Mouse (Mus musculus) lung, postnatal 25 days (tissue): ENCODE measurements around the gene Tmem72.

Experiments used
- DNase-seq: peaks from one replicate; pipeline ENCODE4 v3.0.0; 2022; ENCODE audit warnings: low spot score

Tmem72 gene

DNA sequence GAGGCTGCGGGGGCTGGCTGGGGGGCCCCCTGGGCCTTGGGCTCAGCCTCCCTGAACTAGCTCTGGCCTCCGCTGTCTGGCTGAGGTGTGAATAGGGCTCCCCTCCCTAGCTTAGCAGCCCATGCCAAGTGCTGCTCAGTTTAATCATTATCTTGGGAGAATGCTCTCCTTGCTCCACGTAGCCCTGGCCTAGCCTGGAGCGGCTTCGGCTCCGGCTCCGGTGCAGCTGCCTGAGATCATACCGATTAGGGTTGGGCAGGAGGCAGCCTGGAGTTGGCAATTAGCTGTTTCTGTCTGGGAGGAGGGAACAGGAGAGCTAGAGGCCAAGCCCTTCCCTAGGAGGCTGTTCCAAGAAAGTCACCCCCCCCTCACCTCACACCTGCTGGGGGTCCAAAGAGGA is at the start of gene Tmem72:
Tmem72 (minus strand) TSS at position 248 of the 400 bp plus-strand sequence.
- DNase-seq = no peak

DNA sequence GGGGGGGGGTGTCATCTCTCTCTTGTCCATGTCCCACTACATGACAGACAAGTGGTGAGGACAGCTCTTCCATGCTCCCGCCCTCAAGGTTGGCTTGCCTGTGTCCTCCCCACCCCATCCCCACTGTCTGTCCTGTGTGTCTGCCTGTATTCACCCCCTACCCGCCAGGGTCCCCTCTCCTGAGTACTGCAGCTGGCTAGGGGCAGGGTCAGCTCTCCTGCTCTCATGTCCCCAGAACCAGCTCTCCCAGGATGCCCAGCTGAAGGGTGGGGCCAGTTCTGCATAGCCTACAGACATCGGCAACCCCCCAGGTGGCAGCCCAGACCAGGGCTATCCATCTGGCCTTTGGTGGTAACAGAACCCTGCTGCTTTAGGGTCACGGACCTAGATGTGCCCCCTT is 47.8 kb upstream of the Tmem72 start:
- DNase-seq = no peak

DNA sequence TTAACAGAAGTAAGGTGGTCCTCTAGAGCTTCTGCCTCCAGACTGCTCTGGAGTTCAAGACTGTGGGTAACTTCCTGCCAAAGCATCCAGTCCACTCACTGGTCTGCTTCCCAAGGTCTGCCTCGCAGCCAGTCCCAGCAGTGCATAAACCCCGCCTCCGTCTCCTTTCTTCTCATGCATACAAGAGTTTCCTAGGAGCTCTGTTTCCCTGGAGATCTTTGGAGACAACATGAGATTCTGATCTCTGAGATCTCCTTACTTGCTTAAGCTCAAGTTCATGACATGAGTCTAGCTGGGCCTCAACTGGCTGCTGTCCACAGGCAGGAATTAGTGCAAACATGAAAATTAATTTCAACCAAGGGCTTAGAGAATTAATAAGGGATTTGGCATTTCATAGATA is 45.6 kb upstream of the Tmem72 start:
- DNase-seq = no peak

DNA sequence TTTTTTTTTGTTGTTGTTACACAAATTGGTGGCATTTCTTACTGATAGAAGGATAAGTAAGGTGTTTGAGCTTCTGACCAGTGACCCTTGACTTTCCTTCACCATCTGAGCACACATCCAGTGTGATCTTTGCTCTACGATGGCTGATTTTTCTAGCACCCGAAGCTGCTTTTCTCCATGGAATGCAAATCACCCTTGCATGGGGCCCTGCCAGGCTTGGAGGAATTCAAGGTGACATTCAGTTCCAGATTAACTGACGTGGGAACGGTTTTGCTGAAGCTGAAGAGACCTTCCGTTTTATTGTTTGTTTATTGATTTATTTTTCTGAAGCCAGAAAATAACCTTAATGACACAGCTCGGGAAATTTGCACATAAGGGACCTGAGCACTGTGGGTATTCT is 43.5 kb upstream of the Tmem72 start:
- no peak for DNase-seq

DNA sequence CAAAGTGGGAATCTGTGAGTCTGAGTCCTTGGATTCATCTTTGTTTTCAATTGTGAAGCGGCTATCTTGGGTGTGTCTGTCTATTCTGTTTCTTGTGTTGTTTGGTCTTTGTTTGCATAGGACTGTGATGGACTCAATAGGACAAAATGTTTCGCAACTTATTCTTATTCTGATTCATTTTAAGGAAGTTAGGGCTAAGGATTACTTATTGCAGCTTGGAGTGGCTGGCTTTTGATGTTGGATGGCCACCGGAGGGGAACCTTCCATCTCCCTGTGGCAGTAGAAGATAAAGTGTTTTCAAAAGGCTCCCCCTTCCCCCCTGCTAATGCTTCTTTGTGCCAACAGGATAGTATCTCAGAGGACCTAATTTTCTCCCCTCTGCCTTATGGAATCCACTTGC is 39.7 kb upstream of the Tmem72 start:
- no peak for DNase-seq

DNA sequence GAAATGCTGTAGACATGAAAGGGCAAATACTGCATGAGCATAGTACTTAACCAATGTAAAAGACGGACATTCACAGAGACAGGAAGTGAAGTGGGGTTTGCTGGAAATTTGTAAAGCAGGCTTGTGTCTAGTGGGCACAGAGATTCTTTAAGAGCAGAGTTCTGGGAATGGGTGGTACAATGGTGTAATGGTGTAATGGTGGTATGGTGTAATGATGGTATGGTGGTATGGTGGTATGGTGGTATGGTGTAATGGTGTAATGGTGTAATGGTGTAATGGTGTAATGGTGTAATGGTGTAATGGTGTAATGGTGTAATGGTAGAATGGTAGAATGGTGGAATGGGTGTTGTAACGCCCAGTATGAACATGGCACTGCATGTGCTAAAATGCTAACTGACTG is 21.3 kb upstream of the Tmem72 start:
- no peak for DNase-seq

DNA sequence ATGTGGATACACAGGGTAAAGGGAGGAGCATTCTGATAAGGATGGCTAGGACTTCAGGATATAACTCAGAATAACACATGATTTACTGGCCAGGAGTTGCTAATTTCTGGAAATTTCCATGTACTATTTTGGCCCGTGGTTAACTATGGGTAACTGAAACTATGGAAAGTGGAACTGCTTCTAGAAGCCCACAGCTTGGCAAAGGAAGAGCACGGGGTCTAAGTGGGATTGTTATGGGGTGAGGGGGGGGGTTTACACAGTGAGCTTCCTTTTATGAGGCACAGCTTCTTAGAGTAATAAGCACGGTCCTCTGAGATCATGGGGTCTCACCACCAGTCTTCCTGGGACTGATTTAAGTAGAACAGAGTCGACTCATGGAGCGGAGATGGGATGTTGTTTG is 18.6 kb upstream of the Tmem72 start:
- no peak for DNase-seq

DNA sequence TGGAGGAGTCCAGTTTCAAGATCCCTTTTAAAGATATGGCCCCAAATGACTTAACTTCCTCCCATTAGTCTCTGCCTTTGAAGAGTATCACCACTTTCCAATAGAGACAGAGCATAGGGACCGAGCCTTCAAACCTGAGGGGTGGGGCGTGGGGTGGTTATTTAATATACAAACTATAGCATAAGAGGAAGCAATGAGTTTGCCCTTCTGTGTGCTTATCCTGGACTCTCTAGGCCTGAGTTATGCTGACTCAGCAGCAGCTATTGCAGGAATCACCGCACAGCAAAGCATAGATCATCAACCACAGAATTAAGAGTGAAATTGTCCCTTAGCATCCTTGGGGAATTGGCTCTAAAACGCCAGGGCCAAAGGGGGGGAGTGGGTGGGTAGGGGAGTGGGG is 16.9 kb upstream of the Tmem72 start:
- DNase-seq = no peak

DNA sequence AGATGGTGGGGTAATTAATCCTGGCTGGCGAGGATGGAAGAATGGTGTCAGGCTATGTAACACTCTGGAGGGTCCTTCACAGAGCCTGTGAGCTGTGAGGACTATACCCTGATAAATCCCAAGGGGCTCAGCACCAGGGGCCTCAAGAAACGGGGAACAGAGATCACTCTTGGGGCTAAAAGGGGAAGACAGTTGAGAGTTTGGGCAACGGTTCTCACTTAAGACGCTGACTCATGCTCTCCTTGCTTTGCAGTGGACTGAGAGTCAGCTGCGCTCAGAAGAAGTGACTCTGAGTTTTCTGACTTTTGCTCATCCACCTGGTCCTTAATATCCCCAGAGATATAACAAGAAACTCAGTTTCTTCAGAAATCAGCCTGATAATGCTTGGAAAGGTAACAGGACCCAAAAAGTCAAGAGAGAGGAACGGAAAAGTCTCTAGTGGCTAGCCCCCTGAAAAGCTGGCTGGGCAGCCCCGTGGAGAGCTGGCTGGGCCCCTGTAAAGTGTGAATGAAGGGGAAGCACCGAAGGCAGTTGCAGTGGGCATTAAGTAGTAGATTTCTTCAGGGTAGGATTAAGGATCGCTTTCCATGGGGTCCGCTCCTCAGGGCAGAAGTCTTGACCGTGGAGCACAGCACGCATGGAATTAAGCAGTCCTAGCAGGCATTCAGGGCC is 7.9 kb upstream of the Tmem72 start:
- no peak for DNase-seq

DNA sequence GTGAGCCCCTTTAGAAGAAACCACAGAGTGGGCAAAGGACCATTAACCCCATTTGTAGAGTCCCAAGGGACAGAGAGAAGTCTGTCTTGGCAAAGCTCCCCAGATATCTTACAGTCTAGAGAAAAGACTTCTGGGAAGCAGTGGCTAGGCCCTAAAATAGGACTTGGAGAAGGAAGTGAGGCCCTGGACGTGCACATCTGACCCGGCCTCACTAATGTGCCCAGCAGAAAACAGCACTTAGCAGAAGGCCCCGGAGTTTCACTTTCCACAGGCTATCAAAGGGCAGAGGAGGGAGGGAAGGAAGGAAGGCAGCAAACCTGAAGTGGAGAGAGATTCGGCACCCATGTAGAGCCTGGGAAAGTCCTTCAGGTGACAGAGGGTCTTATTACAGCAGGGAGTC is 2.2 kb upstream of the Tmem72 start:
- no peak for DNase-seq

DNA sequence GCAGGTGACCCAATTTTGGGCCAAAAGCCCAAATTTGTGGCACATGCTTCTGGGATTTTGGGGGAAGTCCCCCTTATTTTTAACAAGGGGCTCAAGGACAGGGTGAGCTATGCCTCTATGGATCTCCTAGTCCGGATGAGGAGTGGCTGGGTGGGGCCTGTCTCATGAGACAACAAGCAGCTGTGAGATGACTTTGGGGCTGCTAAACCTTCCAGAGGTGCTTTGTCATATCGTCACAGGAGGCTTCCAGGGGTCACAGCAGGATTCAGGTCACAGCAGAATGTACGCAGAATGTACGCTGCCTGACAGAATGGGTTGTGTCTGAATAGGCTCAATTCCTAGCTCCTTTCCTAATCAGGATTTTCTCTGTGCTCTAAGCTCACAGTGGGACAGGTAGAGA is 1.6 kb upstream of the Tmem72 start:
- no peak for DNase-seq

DNA sequence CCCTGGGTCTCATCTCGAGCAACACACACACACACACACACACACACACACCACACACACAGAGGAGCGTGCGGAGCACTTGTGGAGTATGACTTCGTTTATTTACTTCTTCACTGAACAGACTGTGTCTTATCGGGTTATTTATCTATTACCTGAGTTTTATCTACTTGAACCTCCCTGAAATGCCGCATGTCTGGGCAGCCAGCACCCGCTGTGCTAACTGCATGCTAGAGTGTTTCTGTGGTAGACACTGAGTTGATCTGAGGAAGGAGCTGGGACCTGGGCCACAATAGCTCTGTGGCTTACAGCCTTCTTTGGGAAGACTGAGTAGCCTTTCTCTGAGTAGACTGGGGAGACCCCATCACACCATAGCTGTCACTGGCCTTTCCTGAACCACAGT is 1.1 kb upstream of the Tmem72 start:
- no peak for DNase-seq

DNA sequence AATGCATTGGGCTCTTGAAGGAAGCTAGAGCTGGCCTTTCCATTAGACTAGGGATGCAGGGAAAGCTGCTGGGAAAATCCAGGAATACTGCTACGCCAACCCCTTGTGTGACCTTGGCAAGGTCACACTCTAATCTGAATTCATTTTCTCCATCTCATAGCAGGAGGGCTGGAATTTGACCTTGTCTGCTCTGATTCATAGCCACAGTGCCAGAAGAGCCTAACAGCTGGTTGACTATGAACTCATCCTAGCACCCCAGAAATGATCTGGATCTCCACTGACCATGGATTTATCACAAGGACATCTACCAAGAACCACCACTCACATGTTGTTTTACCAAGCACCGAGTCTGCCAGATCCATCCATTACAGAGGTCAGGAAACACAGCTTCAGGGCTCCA is 1.5 kb downstream of the Tmem72 start:
- DNase-seq = no peak

DNA sequence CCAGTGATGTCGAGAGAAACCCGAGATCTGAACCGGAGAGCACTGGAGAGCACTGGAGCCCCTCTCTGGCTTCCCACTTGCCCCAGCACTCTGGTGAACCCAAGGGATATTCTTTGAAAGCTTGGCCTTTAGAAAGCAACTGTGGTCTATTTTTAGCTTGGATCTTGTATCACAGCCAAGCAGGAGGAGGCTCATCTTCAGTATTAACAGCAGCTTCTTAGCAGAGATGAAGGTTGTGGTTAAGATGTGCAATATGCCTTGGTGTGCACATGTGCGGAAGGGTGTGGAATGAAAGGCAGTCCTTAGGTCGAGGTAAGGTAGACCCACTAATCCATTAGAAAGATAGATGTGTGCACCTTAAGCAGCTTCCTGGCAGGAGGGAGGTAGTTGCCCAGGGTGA is 2.1 kb downstream of the Tmem72 start:
- no peak for DNase-seq

DNA sequence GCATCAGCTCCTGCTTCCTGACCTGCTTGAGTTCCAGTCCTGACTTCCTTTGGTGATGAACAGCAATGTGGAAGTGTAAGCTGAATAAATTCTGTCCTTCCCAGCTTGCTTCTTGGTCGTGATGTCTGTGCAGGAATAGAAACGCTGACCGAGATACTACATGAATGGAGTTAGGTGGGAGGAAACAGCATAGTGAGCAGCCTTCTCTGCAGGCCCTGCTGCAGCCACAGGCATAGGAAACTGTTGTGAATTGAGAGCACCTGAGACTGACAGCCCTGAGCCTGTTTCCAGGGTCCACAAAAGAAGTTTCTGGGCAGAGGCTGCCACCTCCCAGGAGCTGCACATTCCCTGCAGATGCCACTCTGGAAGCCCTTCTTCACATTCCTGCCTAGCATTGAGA is 2.7 kb downstream of the Tmem72 start:
- no peak for DNase-seq

DNA sequence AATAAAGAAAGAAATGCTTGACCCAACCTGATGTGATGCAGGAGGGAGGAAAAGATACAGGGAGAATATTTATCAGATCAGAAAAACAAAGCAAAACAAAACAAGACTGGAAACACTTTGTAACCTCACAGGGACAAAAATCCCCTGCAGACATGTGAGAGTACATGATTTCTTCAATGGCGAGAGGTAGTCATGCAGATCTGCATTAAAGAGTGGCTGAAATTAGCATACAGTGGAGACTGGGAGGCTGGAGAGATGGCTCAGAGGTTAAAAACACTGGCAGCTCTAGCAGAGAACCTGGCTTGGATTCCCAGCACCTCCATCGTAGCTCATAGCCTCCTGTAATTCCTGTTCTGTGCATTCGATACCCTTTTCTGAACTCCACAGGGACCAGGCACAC is 4.2 kb downstream of the Tmem72 start:
- no peak for DNase-seq

DNA sequence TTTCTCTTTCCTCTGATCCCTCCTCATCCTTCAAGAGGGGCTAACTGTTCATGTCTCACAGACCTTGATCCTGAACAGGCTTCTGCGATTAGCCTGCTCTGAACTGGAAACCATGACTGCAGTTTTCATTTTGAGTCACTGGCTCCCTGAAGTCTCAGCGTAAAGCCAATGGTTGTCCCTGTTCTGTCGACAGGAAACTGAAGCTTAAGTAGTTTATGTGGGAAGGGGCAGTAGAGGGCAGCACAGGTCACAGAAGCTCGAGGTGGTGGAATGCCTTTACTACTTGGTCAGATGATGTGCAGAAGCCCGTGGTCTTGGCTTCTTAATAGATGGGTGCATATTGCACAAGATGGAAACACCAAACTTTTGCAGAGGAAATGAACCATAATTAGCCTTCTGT is 4.7 kb downstream of the Tmem72 start:
- DNase-seq = no peak

DNA sequence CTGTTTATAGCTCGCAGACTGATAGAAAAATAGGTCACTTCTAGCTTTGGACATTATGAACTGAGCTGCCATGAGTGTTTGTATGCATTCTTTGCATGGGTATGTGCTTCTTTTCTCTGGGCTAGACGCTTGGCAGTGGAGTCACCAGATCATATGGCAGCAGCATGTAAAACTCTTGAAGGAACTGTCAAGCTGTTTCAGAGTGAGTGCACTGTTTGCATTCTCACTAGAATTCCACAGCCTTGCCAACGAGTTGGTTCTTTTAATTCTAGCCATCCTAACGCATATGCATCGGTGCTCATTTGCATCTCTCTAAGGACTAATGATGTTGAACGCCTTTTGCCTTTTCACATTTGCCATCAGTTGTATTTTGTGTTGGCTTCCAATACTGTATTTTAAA is 12.4 kb downstream of the Tmem72 start:
- no peak for DNase-seq

DNA sequence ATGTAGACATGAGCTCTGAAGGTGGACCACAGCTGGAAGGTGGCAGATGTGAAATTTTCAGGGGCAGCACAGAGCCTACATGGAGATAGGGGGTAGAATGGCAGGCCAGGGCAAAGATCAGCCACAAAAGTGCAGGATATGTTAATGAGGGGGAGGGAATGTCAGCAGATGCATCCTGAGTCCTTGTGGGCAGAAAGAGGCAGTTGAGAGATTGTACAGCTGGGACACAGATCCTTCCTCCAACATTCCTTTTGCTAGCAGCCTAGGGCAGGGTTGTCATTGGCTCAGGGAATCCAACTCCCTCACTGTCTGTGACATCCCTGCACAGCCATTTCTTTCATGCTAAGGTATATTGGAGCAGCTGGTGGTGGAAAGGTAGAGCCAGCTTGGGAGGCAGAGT is 15.9 kb downstream of the Tmem72 start:
- no peak for DNase-seq

DNA sequence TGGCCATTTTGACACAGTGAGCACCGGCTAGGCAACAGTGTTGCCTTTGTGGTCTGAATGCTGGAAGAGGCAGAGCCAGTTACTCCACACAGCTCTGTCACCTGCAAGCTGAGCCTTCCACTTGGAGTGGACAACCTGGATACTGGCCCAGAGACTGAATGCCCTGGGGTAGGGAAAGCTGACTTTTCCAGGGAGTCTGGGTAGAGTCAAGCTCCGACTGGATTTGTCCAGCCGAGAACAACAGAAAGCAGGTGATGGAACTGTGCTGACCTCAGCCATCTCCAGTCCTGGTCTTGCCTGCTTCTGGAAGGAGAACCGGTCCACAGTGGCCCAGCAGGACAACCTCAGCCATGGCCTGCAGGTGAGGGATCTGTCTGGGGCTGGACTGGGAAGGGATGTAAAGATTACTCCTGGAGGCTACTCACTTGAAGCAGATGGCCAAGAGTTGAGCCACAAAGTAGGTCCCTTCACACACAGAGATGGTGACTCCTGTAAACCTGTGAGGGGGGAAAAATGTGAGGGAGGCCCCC is 18.8 kb downstream of the Tmem72 start:
- no peak for DNase-seq

DNA sequence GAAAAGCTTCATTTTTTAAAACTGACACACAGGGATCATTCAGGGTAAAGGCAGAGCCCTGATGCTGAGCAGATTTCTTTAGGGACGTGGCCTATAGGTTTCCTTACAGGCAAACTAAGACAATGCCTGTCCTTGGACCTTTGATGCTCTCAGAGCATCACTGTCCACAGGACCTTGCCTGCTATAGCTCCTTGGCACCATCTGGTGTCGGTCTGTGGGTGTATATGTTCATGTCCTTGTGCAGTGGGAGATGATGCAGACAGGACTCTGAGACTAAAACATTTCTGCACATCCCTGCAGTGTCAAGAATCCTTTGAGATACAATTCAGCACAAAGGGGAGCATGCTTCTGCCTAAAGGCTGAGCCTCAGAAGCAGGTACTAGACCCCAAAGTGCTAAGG is 19.3 kb downstream of the Tmem72 start:
- DNase-seq = no peak

DNA sequence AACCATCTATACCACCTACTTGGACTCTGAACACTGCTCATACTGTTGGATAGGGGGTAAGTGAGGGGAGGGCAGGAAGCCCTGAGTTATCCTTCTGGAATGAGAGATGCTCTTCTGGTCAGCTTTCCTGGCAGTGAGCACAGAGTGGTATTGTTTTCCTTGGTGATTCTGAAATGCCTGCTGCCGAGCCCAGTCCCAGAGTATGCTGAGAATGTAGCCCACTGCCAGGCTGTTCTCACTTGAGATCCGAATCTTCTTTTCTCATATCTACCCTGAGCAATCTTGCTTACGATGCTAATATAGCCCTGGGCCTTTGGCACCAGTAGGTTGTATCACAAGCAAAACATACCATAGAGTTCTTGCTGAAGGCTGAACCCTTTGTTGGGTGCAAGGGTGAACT is 22.4 kb downstream of the Tmem72 start:
- no peak for DNase-seq

DNA sequence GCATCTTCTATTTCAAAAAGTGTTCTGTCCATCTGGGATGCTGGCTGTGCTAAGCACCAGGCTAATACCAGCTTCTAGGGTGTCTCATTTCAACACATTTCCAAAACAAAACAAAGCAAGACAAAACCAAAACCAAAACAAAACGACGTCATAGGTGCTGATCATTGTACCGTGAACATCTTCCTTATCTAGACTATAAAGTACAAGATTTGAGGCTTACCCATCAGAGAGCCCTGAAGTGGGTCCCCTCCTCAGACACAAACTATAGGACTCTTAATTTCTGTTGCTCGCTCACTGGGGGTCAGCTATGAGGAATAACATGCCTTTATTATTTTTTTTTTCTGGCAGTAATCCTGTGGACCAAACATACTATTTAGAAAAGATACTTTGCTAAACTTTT is 23.1 kb downstream of the Tmem72 start:
- no peak for DNase-seq

DNA sequence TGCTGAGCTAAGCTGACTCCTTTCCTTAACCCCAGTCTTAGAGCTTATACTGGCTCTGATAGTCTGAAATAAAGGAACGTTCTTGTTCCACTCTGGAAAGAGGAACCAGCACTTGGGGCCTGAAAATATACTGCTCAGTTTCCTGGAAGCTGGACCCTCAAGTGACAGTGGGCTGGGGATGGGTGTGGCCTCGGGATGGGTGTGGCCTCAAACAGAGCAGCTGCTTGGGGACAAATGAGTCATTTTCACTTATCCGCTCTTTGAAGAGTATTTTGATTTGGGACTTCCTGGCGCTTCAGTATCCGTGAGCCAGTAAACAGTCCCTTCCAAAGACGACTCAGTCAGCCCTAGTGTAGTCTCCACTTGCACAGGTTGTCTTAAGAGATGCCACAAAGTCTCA is 34.4 kb downstream of the Tmem72 start:
- DNase-seq = peak; percentile 79
